Mouse (Mus musculus) midbrain, embryonic 13.5 days (tissue): ENCODE results near the gene Mical3. TPM values are rescaled to one million over a fixed set of nuclear protein-coding genes. Genes with fewer than 3 reads are reported as not detected.

Source experiments
- ATAC-seq: fragments of 200-750 bp; cut with Nextera tagmentation; 2 replicates; pipeline ENCODE4 v1.8.0; 2017; ENCODE audit warnings: mild to moderate bottlenecking, moderate TSS enrichment, moderate library complexity
- H3K27ac ChIP-seq: fragments of 300-500 bp; sonication (generic); 2 replicates; pipeline ENCODE4 v1.5.1; 2015; ENCODE audit warnings: inconsistent platforms, mild to moderate bottlenecking, moderate library complexity
- H3K27me3 ChIP-seq: fragments of 300-500 bp; sonication (generic); 2 replicates; pipeline ENCODE4 v1.6.1; 2015; ENCODE audit warnings: mild to moderate bottlenecking, inconsistent platforms
- H3K36me3 ChIP-seq: fragments of 300-500 bp; sonication (generic); 2 replicates; pipeline ENCODE4 v1.6.1; 2015; ENCODE audit warnings: mild to moderate bottlenecking, inconsistent platforms
- H3K4me1 ChIP-seq: fragments of 300-500 bp; sonication (generic); replicated peaks from 2 replicates; pipeline ENCODE4 v1.6.1; 2015; ENCODE audit warnings: inconsistent platforms
- H3K4me2 ChIP-seq: fragments of 300-500 bp; sonication (generic); replicated peaks from 2 replicates; pipeline ENCODE4 v1.6.1; 2015; ENCODE audit warnings: moderate library complexity, mild to moderate bottlenecking, inconsistent platforms
- H3K4me3 ChIP-seq: fragments of 300-500 bp; sonication (generic); replicated peaks from 2 replicates; pipeline ENCODE4 v1.5.1; 2015; ENCODE audit warnings: mild to moderate bottlenecking, inconsistent platforms
- H3K9ac ChIP-seq: fragments of 300-500 bp; sonication (generic); replicated peaks from 2 replicates; pipeline ENCODE4 v1.6.1; 2015; ENCODE audit warnings: mild to moderate bottlenecking, inconsistent platforms
- H3K9me3 ChIP-seq: fragments of 300-500 bp; sonication (generic); 2 replicates; pipeline ENCODE4 v1.6.1; 2016; ENCODE audit warnings: mild to moderate bottlenecking, inconsistent platforms
- WGBS: fragments of 180-500 bp; shearing (Covaris S2); methylation state at CpG from one replicate; pipeline ENCODE4 v1.1.7; 2015; 5-methylcytosine and 5-hydroxymethylcytosine counted together
- polyA plus RNA-seq: library from polyadenylated mRNA; unstranded; fragments of >200 nt; fragmentation: Nextera tagmentation; extraction: Ambion mirVana; gene quantifications from 2 replicates; pipeline ENCODE4 v1.2.1, GENCODE M21; 2015

Mical3 gene
- polyA plus RNA-seq, 1 experiment from 2014 or later, result 35.7 TPM

GRCm38 (mm10) chr6:121105726-121106125, 25.1 kb downstream of the Mical3 start:
- H3K4me3 ChIP-seq, result no peak overlapping the region
- H3K27ac ChIP-seq, result no peak overlapping the region
- H3K27me3 ChIP-seq, result no peaks in the 10 kb centered on the region
- peaks cover 51% of the 10 kb centered on the region for H3K4me1 ChIP-seq
- ATAC-seq, result no peak
- H3K9ac ChIP-seq, result no peak overlapping the region
- H3K36me3 ChIP-seq, result peaks cover 19% of the 10 kb centered on the region; the same call in 1 of the 2 replicates
- H3K4me2 ChIP-seq, result no peak overlapping the region
- H3K9me3 ChIP-seq, result no peaks in the 10 kb centered on the region
- 49% methylated on average over 4 of the region's 4 CpGs for WGBS

- no peak overlapping the region for H3K9ac ChIP-seq
- WGBS, result 93% methylated on average over 14 of the region's 14 CpGs
- peaks cover 19% of the 10 kb centered on the region; the same call in 1 of the 2 replicates for H3K36me3 ChIP-seq
- H3K4me1 ChIP-seq, result peaks cover 54% of the 10 kb centered on the region
- no peak overlapping the region for H3K4me3 ChIP-seq
- no peaks in the 10 kb centered on the region for H3K27me3 ChIP-seq
- H3K4me2 ChIP-seq, result no peak overlapping the region
- H3K9me3 ChIP-seq, result no peaks in the 10 kb centered on the region
- ATAC-seq, result no peak
- H3K27ac ChIP-seq, result no peak overlapping the region
Observed at GRCm38 (mm10) chr6:121103406-121104171, 27.2 kb downstream of the Mical3 start.

- no peak overlapping the region for H3K4me2 ChIP-seq
- no peak overlapping the region for H3K27ac ChIP-seq
- no peaks in the 10 kb centered on the region for H3K27me3 ChIP-seq
- no peak for ATAC-seq
- H3K4me3 ChIP-seq, result no peak overlapping the region
- H3K36me3 ChIP-seq, result peaks cover 19% of the 10 kb centered on the region; the same call in 1 of the 2 replicates
- H3K9me3 ChIP-seq, result no peaks in the 10 kb centered on the region
- H3K9ac ChIP-seq, result no peak overlapping the region
- WGBS, result 93% methylated on average over 10 of the region's 10 CpGs
- peaks cover 54% of the 10 kb centered on the region for H3K4me1 ChIP-seq
Observed at GRCm38 (mm10) chr6:121102941-121103340, 27.9 kb downstream of the Mical3 start.

DNA sequence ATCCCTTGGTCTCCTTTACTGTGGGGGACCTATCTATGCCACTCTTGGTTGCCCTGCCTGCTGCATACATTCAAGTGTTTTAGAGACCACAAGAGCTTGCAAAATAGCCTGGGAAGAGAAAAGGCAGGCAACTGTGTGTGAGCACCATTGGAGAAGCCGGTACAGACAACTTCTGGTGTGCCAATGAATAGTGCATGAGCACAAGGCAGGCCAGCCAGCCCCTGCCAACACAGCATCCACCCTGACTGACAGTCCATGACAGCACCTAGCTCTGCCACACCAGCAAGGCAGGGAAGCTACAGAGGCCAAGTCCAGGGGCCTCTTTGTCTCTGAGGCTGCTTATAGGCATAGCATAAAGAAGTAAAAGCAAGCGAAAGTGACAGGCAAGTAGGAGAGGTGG, 28.7 kb downstream of the Mical3 start:
- no peak overlapping the region for H3K9ac ChIP-seq

GRCm38 (mm10) chr6:121101201-121101600, 29.6 kb downstream of the Mical3 start:
- no peak for ATAC-seq
- H3K36me3 ChIP-seq, result peaks cover 11% of the 10 kb centered on the region; the same call in 1 of the 2 replicates
- whole genome bisulfite sequencing, result 89% methylated on average over 5 of the region's 5 CpGs
- no peak overlapping the region for H3K27ac ChIP-seq
- no peak overlapping the region for H3K9ac ChIP-seq
- H3K4me1 ChIP-seq, result peaks cover 48% of the 10 kb centered on the region
- H3K4me3 ChIP-seq, result no peak overlapping the region
- H3K9me3 ChIP-seq, result no peaks in the 10 kb centered on the region
- no peaks in the 10 kb centered on the region for H3K27me3 ChIP-seq
- no peak overlapping the region for H3K4me2 ChIP-seq

More for the DNA sequence above, 28.7 kb downstream of the Mical3 start:
- no peak for ATAC-seq
- WGBS, result 79% methylated on average over 2 of the region's 2 CpGs
- Histone ChIP-seq H3K4me2 (no peak overlapping the region), H3K27me3 (no peaks in the 10 kb centered on the region), H3K36me3 (peaks cover 16% of the 10 kb centered on the region; the same call in 1 of the 2 replicates), H3K9me3 (no peaks in the 10 kb centered on the region), H3K27ac (no peak overlapping the region), H3K4me1 (peaks cover 53% of the 10 kb centered on the region), H3K4me3 (no peak overlapping the region)

- H3K9me3 ChIP-seq, result no peaks in the 10 kb centered on the region
- H3K4me2 ChIP-seq, result no peak overlapping the region
- no peak overlapping the region for H3K4me3 ChIP-seq
- ATAC-seq, result no peak
- no peak overlapping the region for H3K27ac ChIP-seq
- peaks cover 34% of the 10 kb centered on the region for H3K4me1 ChIP-seq
- 86% methylated on average over 7 of the region's 7 CpGs for WGBS
- no peak overlapping the region for H3K9ac ChIP-seq
- no peaks in the 10 kb centered on the region for H3K27me3 ChIP-seq
- H3K36me3 ChIP-seq, result peaks cover 11% of the 10 kb centered on the region; the same call in 1 of the 2 replicates
Observed at GRCm38 (mm10) chr6:121099831-121100230, 31.0 kb downstream of the Mical3 start.

GRCm38 (mm10) chr6:121099228-121099608, 31.6 kb downstream of the Mical3 start:
- Histone ChIP-seq H3K36me3 (peaks cover 7% of the 10 kb centered on the region; the same call in 1 of the 2 replicates), H3K27me3 (no peaks in the 10 kb centered on the region), H3K4me3 (no peak overlapping the region), H3K9ac (no peak overlapping the region), H3K27ac (no peak overlapping the region), H3K4me1 (peaks cover 34% of the 10 kb centered on the region), H3K4me2 (no peak overlapping the region), H3K9me3 (no peaks in the 10 kb centered on the region)
- 79% methylated on average over 4 of the region's 4 CpGs for WGBS
- no peak for ATAC-seq

DNA sequence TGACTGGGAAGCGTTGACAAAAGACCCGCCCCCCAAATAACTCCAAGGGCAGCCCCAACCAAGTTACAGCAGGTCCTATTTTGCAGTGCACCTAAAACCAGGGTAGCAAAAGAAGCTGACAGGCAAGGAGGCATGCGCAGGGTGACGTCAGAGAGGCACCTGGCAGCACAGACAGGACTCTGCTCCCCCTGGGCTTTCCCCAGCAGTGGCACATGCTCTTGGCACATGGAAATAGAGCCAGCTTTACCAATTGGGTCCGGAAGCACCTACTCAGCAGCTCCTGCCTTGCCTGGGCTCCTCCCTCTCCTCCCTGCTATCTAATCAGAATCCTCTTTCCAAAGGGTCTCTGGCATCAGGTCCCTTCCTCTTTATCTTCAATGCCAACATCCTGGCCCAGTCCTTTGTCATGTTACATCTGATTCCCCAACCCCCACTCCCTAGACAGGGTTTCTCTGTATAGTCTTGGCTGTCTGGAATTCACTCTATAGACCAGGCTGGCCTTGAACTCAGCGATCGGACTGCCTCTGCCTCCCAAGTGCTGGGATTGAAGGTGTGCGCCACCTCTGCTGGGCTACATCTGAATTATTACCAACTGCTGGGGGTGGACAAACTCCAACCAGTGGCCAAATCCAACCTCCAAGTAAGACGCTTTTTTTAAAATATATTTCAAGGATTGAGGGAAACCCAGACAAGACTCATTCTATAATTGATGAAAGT, 32.1 kb downstream of the Mical3 start:
- H3K4me2 ChIP-seq, result no peak overlapping the region
- whole genome bisulfite sequencing, result 82% methylated on average over 9 of the region's 9 CpGs
- H3K27me3 ChIP-seq, result no peaks in the 10 kb centered on the region
- no peak overlapping the region for H3K4me3 ChIP-seq
- peak overlapping the region; percentile 48; the same call in 1 of the 2 replicates for H3K9ac ChIP-seq
- ATAC-seq, result no peak
- H3K9me3 ChIP-seq, result no peaks in the 10 kb centered on the region
- peaks cover 6% of the 10 kb centered on the region; the same call in 1 of the 2 replicates for H3K36me3 ChIP-seq
- H3K4me1 ChIP-seq, result peaks cover 34% of the 10 kb centered on the region
- H3K27ac ChIP-seq, result peak overlapping the region; percentile 58; the same call in 1 of the 2 replicates

- H3K9ac ChIP-seq, result peak overlapping the region; percentile 48; the same call in 1 of the 2 replicates
- peak; percentile 14; the same call in 1 of the 2 replicates for ATAC-seq
- H3K4me3 ChIP-seq, result no peak overlapping the region
- H3K36me3 ChIP-seq, result peaks cover 3% of the 10 kb centered on the region; the same call in 1 of the 2 replicates
- H3K4me1 ChIP-seq, result peaks cover 32% of the 10 kb centered on the region
- H3K27me3 ChIP-seq, result no peaks in the 10 kb centered on the region
- H3K9me3 ChIP-seq, result no peaks in the 10 kb centered on the region
- 49% methylated on average over 9 of the region's 9 CpGs for WGBS
- no peak overlapping the region for H3K4me2 ChIP-seq
- H3K27ac ChIP-seq, result peak overlapping the region; percentile 58; the same call in 1 of the 2 replicates
Observed at GRCm38 (mm10) chr6:121098109-121098508, 32.7 kb downstream of the Mical3 start.

- Histone ChIP-seq H3K4me2 (no peak overlapping the region), H3K27ac (no peak overlapping the region), H3K36me3 (no peaks in the 10 kb centered on the region), H3K27me3 (no peaks in the 10 kb centered on the region), H3K9me3 (no peaks in the 10 kb centered on the region), H3K4me1 (peaks cover 27% of the 10 kb centered on the region), H3K9ac (no peak overlapping the region), H3K4me3 (no peak overlapping the region)
- 94% methylated on average over 8 of the region's 8 CpGs for WGBS
- ATAC-seq, result no peak
Observed at GRCm38 (mm10) chr6:121096862-121097261, 33.9 kb downstream of the Mical3 start.

DNA sequence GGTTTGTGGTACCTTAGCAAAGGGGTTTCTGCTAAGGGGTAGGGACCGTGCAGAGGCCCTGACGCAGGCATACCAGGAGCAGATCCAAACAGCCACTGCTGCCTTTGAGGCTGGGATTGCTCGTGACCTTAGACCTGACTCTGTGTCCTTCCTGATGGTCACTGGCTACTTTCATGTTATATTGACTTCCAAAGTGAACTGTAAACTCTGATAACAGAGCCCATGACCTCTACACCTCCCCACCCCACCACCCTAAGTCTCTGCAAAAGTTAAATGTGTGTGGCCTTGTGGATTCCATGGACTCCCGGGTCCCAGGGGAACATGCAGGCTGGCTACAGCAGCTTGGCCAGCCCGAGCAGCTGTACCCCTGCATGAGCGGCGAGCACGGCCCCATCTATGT, 34.4 kb downstream of the Mical3 start:
- Histone ChIP-seq H3K4me3 (no peak overlapping the region), H3K9ac (no peak overlapping the region), H3K36me3 (no peaks in the 10 kb centered on the region), H3K27ac (no peak overlapping the region), H3K4me1 (peaks cover 27% of the 10 kb centered on the region), H3K9me3 (no peaks in the 10 kb centered on the region), H3K4me2 (no peak overlapping the region), H3K27me3 (no peaks in the 10 kb centered on the region)
- ATAC-seq, result no peak
- 90% methylated on average over 8 of the region's 8 CpGs for WGBS
